Mouse (Mus musculus) thymus, adult 2 months (tissue): Measurements from ENCODE around the gene Kcnip2.

ENCODE experiments used
- CTCF ChIP-seq: fragments of 200-500 bp; IDR thresholded peaks from 2 replicates; pipeline ENCODE4 v1.5.1; 2012; ENCODE audit warnings: mild to moderate bottlenecking, control low read depth, low read length, moderate library complexity, borderline replicate concordance; ENCODE audit not compliant: control insufficient read depth, poor library complexity, insufficient read depth; ENCODE audit errors: extremely low read depth
- POLR2A ChIP-seq: fragments of 200-500 bp; IDR thresholded peaks from 2 replicates; pipeline ENCODE4 v1.6.1; 2012; ENCODE audit warnings: mild to moderate bottlenecking, low read length, control low read depth, moderate library complexity; ENCODE audit not compliant: control insufficient read depth, poor library complexity, insufficient read depth; ENCODE audit errors: extremely low read depth

- TF ChIP-seq CTCF = peak; percentile 28; the same call in 1 of the 2 replicates
- no peak for TF ChIP-seq POLR2A
These were observed 39.5 kb upstream of the Kcnip2 start for GRCm38 (mm10) chr19:45855284-45855920.
